Mouse (Mus musculus) gastrocnemius, adult 2 months (tissue): ENCODE results near the gene Mmachc. TPM values are rescaled to one million over a fixed set of nuclear protein-coding genes. Genes with fewer than 3 reads are reported as not detected.
"Not testable (repeated sequence)": the region's sequence is repeated elsewhere in the genome, so short reads cannot be mapped to it uniquely, and the experiment has no call there.

Experiments
- DNase-seq: peaks from one replicate; pipeline ENCODE4 v3.0.0; 2022
- H3K27ac ChIP-seq: fragments of 200-600 bp; 2 replicates; pipeline ENCODE4 v1.8.1; 2022; ENCODE audit warnings: mild to moderate bottlenecking
- H3K4me3 ChIP-seq: fragments of 200-600 bp; 2 replicates; pipeline ENCODE4 v1.8.1; 2022; ENCODE audit warnings: mild to moderate bottlenecking, moderate library complexity
- CTCF ChIP-seq: fragments of 200-600 bp; IDR thresholded peaks from 2 replicates; pipeline ENCODE4 v1.8.1; 2022; ENCODE audit warnings: antibody characterized with exemption, mild to moderate bottlenecking, moderate library complexity
- intact Hi-C: fragments of 180-260 bp; cut with DNase I; formaldehyde crosslinking; loops from one replicate; pipeline ENCODE4 v1.15.1; 2025
- total RNA-seq, 2 experiments: library from RNA; stranded (reverse); gene quantifications; 2 replicates each; pipeline ENCODE4 v1.2.3; 2021

The Mmachc gene
- total RNA-seq, 2 experiments from 2014 or later, result 25.5 to 46.4 TPM

DNA sequence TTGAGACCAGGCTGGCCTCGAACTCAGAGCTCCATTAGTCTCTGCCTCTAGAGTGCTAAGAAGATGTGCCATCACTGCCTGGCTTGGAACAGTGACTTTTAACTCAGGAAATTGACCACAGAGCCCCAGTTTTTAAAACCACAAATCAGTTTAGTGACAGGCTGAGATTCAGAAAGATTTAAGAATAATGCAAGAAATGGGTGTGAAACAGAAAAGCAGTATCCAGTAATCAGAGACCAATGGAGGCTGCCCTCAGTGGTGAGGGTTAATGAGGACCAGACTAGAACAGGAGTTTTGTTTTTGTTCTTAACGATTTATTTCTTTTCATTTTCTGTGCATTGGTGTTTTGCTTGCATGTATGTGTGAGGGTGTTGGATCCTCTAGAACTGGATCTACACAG lies 23.5 kb downstream of the Mmachc start:
- peak overlapping the region; percentile 91 for H3K4me3 ChIP-seq
- intact Hi-C loops, result loop anchor here (2.0 kb wide), 1 partner anchor 34 kb away; the partner anchor contains the start of gene Akr1a1

DNA sequence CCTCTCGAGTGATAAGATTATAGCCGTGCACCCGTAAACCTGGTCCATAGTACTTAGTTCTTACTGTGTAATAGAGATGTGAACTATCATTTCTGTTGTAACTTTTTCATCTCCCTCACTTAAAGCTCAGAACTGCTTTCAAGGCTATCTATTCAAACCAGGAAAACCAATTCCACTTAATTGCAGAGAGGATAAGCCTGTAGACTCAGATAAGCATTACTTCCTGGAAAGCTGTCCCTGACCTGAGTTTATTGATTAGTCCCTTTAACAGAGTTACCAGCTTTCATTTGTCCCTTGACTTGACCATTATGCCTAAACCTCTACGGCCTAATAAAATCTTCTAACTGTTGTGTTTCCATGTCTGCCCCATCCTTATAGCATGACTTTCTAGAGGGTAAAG lies 24.2 kb downstream of the Mmachc start:
- no peak for TF ChIP-seq CTCF
- no peak overlapping the region for H3K4me3 ChIP-seq
- intact Hi-C loops, result loop anchor here (2.0 kb wide), 1 partner anchor 33 kb away; the partner anchor contains the start of gene Akr1a1
- H3K27ac ChIP-seq, result no peak overlapping the region
- no peak for DNase-seq

More for the DNA sequence above, 23.5 kb downstream of the Mmachc start:
- TF ChIP-seq CTCF, result no peak
- H3K27ac ChIP-seq, result peak overlapping the region; percentile 96
- DNase-seq, result no peak

- H3K4me3 ChIP-seq, DNase-seq, H3K27ac ChIP-seq, intact Hi-C loops: not testable (repeated sequence)
Measured at GRCm38 (mm10) chr4:116680521-116680920, 27.7 kb downstream of the Mmachc start.

- no peak for TF ChIP-seq CTCF
Measured at GRCm38 (mm10) chr4:116679141-116679540, 29.1 kb downstream of the Mmachc start.

DNA sequence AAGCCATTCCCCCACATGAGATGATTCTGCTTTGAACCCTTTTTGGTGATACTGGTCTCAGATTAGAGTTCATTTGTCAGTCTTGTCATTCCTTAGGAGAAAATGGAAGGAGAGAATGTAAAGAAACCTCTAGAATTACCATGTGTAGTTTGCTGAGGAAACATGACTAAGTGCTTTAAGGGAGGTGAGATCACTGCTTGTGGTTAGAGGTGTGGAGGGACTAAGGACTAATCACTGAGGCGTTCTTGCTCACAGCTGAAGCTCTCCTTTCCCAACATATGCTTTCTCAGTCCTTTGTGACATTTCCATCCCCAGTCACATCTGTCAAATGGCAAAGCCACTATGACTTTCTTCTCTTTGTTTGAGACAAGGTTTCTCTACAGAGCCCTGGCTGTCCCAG lies 30.4 kb downstream of the Mmachc start:
- intact Hi-C loops, result no loop called here
- no peak overlapping the region for H3K27ac ChIP-seq
- TF ChIP-seq CTCF, result no peak
- no peak overlapping the region for H3K4me3 ChIP-seq
- DNase-seq, result no peak

More at GRCm38 (mm10) chr4:116679141-116679540, 29.1 kb downstream of the Mmachc start:
- no peak overlapping the region for H3K4me3 ChIP-seq
- no peak overlapping the region for H3K27ac ChIP-seq
- intact Hi-C loops, result no loop called here
- DNase-seq, result no peak

DNA sequence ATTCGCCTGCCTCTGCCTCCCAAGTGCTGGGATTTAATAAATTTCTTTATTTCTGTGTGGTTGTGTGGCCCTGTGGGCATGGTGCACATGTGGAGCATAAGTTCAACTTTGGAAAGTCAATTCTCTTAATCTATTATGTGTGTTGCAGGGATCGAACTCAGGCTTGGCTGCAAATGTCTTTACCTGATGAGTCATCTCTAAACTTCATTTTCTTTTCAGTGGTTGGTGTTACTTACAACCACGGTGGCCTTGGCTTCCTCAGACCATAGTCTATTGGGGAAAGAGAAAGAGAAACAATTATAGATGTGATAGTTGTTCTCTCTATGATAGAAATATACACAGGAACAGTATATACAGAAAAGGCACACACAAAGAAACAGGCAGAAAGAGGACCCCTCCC lies 32.2 kb downstream of the Mmachc start:
- no peak for TF ChIP-seq CTCF
- Histone ChIP-seq H3K4me3 (no peak overlapping the region), H3K27ac (no peak overlapping the region)
- intact Hi-C loops, result no loop called here
- no peak for DNase-seq

DNA sequence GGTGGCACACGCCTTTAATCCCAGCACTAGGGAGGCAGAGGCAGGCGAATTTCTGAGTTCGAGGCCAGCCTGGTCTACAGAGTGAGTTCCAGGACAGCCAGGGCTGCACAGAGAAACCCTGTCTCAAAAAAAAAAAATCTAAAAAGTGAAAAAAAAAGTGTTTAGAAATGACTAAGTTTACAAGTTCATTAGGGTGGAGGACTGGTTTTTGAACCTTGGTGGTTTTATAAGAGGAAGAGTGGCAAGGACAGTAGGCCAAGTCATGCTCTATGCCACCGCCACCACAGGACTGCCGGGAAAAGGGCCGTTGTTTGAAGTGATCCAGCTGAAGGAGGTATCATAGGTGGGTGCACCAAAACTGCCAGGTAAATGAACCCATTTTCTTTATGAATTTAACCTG lies 33.4 kb downstream of the Mmachc start:
- H3K4me3 ChIP-seq, H3K27ac ChIP-seq, DNase-seq, intact Hi-C loops: not testable (repeated sequence)

- no peak for DNase-seq
- no peak for TF ChIP-seq CTCF
Measured at GRCm38 (mm10) chr4:116672785-116673184, 35.4 kb downstream of the Mmachc start.

DNA sequence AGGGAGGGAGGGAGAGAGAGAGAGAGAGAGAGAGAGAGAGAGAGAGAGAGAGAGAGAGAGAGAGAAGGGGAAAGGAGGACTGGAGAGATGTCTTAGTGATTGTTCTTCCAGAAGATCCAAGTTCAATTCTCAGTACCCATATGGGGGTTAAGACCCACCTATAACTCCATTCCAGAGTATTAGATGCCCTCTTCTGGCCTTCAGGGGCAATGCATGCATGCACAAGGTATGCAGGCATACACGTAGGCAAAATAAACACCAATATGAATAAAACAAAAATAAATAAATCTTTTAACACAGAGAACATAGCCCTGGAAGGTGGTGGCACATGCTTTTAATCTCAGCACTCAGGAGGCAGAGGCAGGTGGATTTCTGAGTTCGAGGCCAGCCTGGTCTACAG lies 38.9 kb downstream of the Mmachc start:
- peak; percentile 55 for TF ChIP-seq CTCF
- no peak for DNase-seq
- Histone ChIP-seq H3K27ac (no peak overlapping the region), H3K4me3 (no peak overlapping the region)
- intact Hi-C loops, result no loop called here

More at GRCm38 (mm10) chr4:116672785-116673184, 35.4 kb downstream of the Mmachc start:
- no peak overlapping the region for H3K4me3 ChIP-seq
- intact Hi-C loops, result no loop called here
- H3K27ac ChIP-seq, result no peak overlapping the region

DNA sequence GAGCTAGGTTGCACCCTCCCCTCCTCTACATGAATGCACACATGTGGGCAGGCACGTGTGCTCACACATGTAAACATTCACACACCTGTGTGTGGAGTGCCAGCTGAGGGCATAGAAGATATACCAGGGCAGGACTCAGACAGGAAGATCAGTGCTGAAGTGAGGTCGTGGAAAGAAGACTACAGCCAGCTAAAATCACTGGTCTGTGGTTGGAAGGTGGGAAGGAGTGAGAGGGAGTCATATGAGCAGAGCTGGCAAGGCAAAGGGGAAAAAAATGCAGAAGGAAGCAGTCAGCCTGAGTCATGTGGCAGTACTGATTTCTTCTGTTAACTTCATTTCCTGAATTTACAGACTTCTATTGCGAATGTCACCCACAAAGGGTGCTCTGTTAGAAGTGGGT lies 40.1 kb downstream of the Mmachc start:
- TF ChIP-seq CTCF, result no peak
- H3K27ac ChIP-seq, result peak overlapping the region; percentile 46
- intact Hi-C loops, result no loop called here
- H3K4me3 ChIP-seq, result no peak overlapping the region
- no peak for DNase-seq

GRCm38 (mm10) chr4:116666625-116667024 lies 41.6 kb downstream of the Mmachc start:
- Histone ChIP-seq H3K27ac (no peak overlapping the region), H3K4me3 (no peak overlapping the region)
- TF ChIP-seq CTCF, result no peak
- intact Hi-C loops, result no loop called here
- no peak for DNase-seq

DNA sequence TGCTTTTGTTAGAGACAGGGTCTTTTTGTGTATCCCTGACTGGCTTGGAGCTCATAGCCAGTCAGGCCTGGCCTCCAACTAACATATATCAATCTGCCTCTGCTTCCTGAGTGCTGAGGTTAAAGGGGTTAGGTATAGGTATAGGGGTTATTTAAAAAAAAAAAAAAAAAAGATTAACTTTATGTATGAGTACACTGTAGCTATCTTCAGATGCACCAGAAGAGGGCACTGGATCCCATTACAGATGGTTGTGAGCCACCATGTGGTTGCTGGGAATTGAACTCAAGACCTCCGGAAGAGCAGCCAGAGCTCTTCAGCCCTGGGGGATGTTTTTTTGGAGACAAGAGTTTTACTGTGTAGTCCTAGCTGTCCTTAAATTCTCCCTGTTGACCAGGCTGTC lies 46.2 kb downstream of the Mmachc start:
- Histone ChIP-seq H3K27ac (no peak overlapping the region), H3K4me3 (no peak overlapping the region)
- no peak for DNase-seq
- no peak for TF ChIP-seq CTCF
- intact Hi-C loops, result no loop called here

- Histone ChIP-seq H3K4me3 (no peak overlapping the region), H3K27ac (no peak overlapping the region)
- TF ChIP-seq CTCF, result no peak
- intact Hi-C loops, result no loop called here
- DNase-seq, result no peak
Measured at GRCm38 (mm10) chr4:116660829-116661228, 47.4 kb downstream of the Mmachc start.

DNA sequence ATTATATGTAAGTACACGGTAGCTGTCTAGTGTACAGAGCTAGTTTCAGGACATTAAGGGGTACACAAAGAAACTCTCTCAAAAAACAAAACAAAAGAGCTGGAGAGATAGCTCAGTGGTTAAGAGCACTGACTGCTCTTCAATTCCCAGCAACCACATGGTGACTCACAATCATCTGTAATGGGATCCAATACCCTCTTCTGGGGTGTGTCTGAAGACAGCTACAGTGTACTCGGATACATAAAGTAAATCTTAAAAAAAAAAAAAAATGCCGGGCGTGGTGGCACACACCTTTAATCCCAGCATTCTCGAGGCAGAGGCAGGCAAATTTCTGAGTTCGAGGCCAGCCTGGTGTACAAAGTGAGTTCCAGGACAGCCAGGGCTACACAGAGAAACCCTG lies 48.3 kb downstream of the Mmachc start:
- H3K4me3 ChIP-seq, DNase-seq, intact Hi-C loops, H3K27ac ChIP-seq: not testable (repeated sequence)
